Mouse (Mus musculus) heart, embryonic 16.5 days (tissue): ENCODE measurements at regions not wholly inside any gene's neighbourhood (a gene's known extent, or its start where the extent isn't known, plus 50 kb on each side); places are given as distances from the start of the nearest gene placed in this dataset.

Source experiments
- ATAC-seq: fragments of 200-750 bp; cut with Nextera tagmentation; replicated peaks from 2 replicates; pipeline ENCODE4 v1.8.0; 2017; ENCODE audit warnings: moderate number of reproducible peaks; ENCODE audit not compliant: insufficient read depth, low FRiP score; ENCODE audit errors: extremely low read depth
- H3K27ac ChIP-seq: fragments of 300-500 bp; sonication (generic); 2 replicates; pipeline ENCODE4 v1.5.1; 2014; ENCODE audit warnings: mild to moderate bottlenecking, low read length, control low read depth, moderate library complexity
- H3K27me3 ChIP-seq: fragments of 300-500 bp; sonication (generic); 2 replicates; pipeline ENCODE4 v1.6.1; 2014; ENCODE audit warnings: low read length, mixed read lengths; ENCODE audit not compliant: control insufficient read depth, insufficient read depth
- H3K36me3 ChIP-seq: fragments of 300-500 bp; sonication (generic); 2 replicates; pipeline ENCODE4 v1.6.1; 2014; ENCODE audit not compliant: control insufficient read depth, insufficient read depth
- H3K4me1 ChIP-seq: fragments of 300-500 bp; sonication (generic); 2 replicates; pipeline ENCODE4 v1.6.1; 2014; ENCODE audit warnings: low read length, mixed read lengths; ENCODE audit not compliant: control insufficient read depth, insufficient read depth
- H3K4me2 ChIP-seq: fragments of 300-500 bp; sonication (generic); 2 replicates; pipeline ENCODE4 v1.6.1; 2014; ENCODE audit warnings: low read depth, mild to moderate bottlenecking, control low read depth, low read length
- H3K4me3 ChIP-seq: fragments of 300-500 bp; sonication (generic); 2 replicates; pipeline ENCODE4 v1.5.1; 2014; ENCODE audit warnings: mild to moderate bottlenecking, control low read depth, low read length
- H3K9ac ChIP-seq: fragments of 300-500 bp; sonication (generic); 2 replicates; pipeline ENCODE4 v1.6.1; 2014; ENCODE audit warnings: low read length, control low read depth
- H3K9me3 ChIP-seq: fragments of 300-500 bp; sonication (generic); replicated peaks from 2 replicates; pipeline ENCODE4 v1.6.1; 2016; ENCODE audit warnings: low read length; ENCODE audit not compliant: control insufficient read depth
- WGBS: fragments of 180-500 bp; shearing (Covaris S2); extraction: QIAGEN DNeasy Blood & Tissue Kit; methylation state at CpG from one replicate; pipeline ENCODE4 v1.1.7; 2014; 5-methylcytosine and 5-hydroxymethylcytosine counted together

- no peak for ATAC-seq
- Histone ChIP-seq H3K36me3 (no peaks in the 10 kb centered on the region), H3K27ac (no peak overlapping the region), H3K27me3 (no peaks in the 10 kb centered on the region), H3K4me2 (no peak overlapping the region), H3K9me3 (no peaks in the 10 kb centered on the region), H3K4me1 (no peaks in the 10 kb centered on the region; the same call in 1 of the 2 replicates), H3K4me3 (no peak overlapping the region), H3K9ac (no peak overlapping the region)
- WGBS: 74% methylated on average over 4 of the region's 4 CpGs
Measured at GRCm38 (mm10) chr1:186363356-186363755, 246.2 kb upstream of the Lyplal1 start.

- 42% methylated on average over 15 of the region's 15 CpGs for WGBS
- no peak overlapping the region for H3K27ac ChIP-seq
Measured at GRCm38 (mm10) chr1:186358011-186358670, 241.0 kb upstream of the Lyplal1 start.

GRCm38 (mm10) chr1:186354742-186355141, 237.6 kb upstream of the Lyplal1 start:
- no peak overlapping the region for H3K27ac ChIP-seq
- H3K4me3 ChIP-seq: no peak overlapping the region
- no peak overlapping the region for H3K4me2 ChIP-seq
- H3K9ac ChIP-seq: no peak overlapping the region
- no peaks in the 10 kb centered on the region for H3K4me1 ChIP-seq
- H3K36me3 ChIP-seq: no peaks in the 10 kb centered on the region; the same call in 1 of the 2 replicates
- H3K9me3 ChIP-seq: peaks cover 2% of the 10 kb centered on the region; the same call in 1 of the 2 replicates
- WGBS: 59% methylated on average over 6 of the region's 6 CpGs
- ATAC-seq: no peak
- H3K27me3 ChIP-seq: no peaks in the 10 kb centered on the region

More at GRCm38 (mm10) chr1:186358011-186358670, 241.0 kb upstream of the Lyplal1 start:
- Histone ChIP-seq H3K9ac (no peak overlapping the region), H3K4me1 (no peaks in the 10 kb centered on the region; the same call in 1 of the 2 replicates), H3K9me3 (no peaks in the 10 kb centered on the region), H3K27me3 (no peaks in the 10 kb centered on the region), H3K36me3 (no peaks in the 10 kb centered on the region), H3K4me3 (no peak overlapping the region), H3K4me2 (no peak overlapping the region)
- ATAC-seq: peak; percentile 58

- H3K27ac ChIP-seq: no peak overlapping the region
- peaks cover 2% of the 10 kb centered on the region; the same call in 1 of the 2 replicates for H3K9me3 ChIP-seq
- H3K4me3 ChIP-seq: no peak overlapping the region
- no peak overlapping the region for H3K4me2 ChIP-seq
- H3K9ac ChIP-seq: no peak overlapping the region
- H3K36me3 ChIP-seq: no peaks in the 10 kb centered on the region; the same call in 1 of the 2 replicates
- H3K4me1 ChIP-seq: no peaks in the 10 kb centered on the region
- ATAC-seq: no peak
- H3K27me3 ChIP-seq: no peaks in the 10 kb centered on the region
Measured at GRCm38 (mm10) chr1:186354072-186354471, 237.0 kb upstream of the Lyplal1 start.

- H3K27me3 ChIP-seq: no peaks in the 10 kb centered on the region
- H3K4me1 ChIP-seq: peaks cover 4% of the 10 kb centered on the region
- no peak overlapping the region for H3K27ac ChIP-seq
- no peaks in the 10 kb centered on the region; the same call in 1 of the 2 replicates for H3K36me3 ChIP-seq
- no peak overlapping the region for H3K4me3 ChIP-seq
- no peak overlapping the region for H3K9ac ChIP-seq
- H3K9me3 ChIP-seq: peaks cover 2% of the 10 kb centered on the region; the same call in 1 of the 2 replicates
- 77% methylated on average over 4 of the region's 4 CpGs for WGBS
- no peak for ATAC-seq
- H3K4me2 ChIP-seq: no peak overlapping the region
Measured at GRCm38 (mm10) chr1:186350381-186350780, 233.3 kb upstream of the Lyplal1 start.

GRCm38 (mm10) chr1:186349966-186350365, 232.9 kb upstream of the Lyplal1 start:
- ATAC-seq: no peak
- Histone ChIP-seq H3K4me1 (peaks cover 4% of the 10 kb centered on the region), H3K4me2 (no peak overlapping the region), H3K9me3 (peaks cover 2% of the 10 kb centered on the region; the same call in 1 of the 2 replicates), H3K4me3 (no peak overlapping the region), H3K27me3 (no peaks in the 10 kb centered on the region), H3K27ac (no peak overlapping the region), H3K36me3 (no peaks in the 10 kb centered on the region; the same call in 1 of the 2 replicates), H3K9ac (no peak overlapping the region)
- WGBS: 86% methylated on average over 2 of the region's 2 CpGs

GRCm38 (mm10) chr1:186347413-186348147, 230.5 kb upstream of the Lyplal1 start:
- Histone ChIP-seq H3K36me3 (no peaks in the 10 kb centered on the region; the same call in 1 of the 2 replicates), H3K27ac (peak overlapping the region; percentile 66; the same call in 1 of the 2 replicates), H3K9ac (no peak overlapping the region), H3K4me2 (peak overlapping the region; percentile 1; the same call in 1 of the 2 replicates), H3K27me3 (no peaks in the 10 kb centered on the region), H3K4me3 (no peak overlapping the region), H3K4me1 (peaks cover 4% of the 10 kb centered on the region), H3K9me3 (0 out of 2 replicates have a peak, but pooled peaks cover under 1% of the 10 kb centered on the region)
- 43% methylated on average over 14 of the region's 14 CpGs for WGBS
- ATAC-seq: peak; percentile 85

GRCm38 (mm10) chr1:186345449-186345848, 228.3 kb upstream of the Lyplal1 start:
- Histone ChIP-seq H3K4me2 (no peak overlapping the region), H3K4me1 (peaks cover 4% of the 10 kb centered on the region), H3K27ac (no peak overlapping the region), H3K9ac (no peak overlapping the region), H3K4me3 (no peak overlapping the region), H3K9me3 (no peaks in the 10 kb centered on the region), H3K36me3 (no peaks in the 10 kb centered on the region), H3K27me3 (no peaks in the 10 kb centered on the region)
- ATAC-seq: no peak
- 77% methylated on average over 6 of the region's 6 CpGs for WGBS

GRCm38 (mm10) chr1:186342931-186343506, 225.9 kb upstream of the Lyplal1 start:
- Histone ChIP-seq H3K4me1 (peaks cover 4% of the 10 kb centered on the region), H3K4me2 (no peak overlapping the region), H3K4me3 (no peak overlapping the region), H3K9me3 (no peaks in the 10 kb centered on the region), H3K27ac (no peak overlapping the region), H3K27me3 (no peaks in the 10 kb centered on the region), H3K9ac (no peak overlapping the region), H3K36me3 (no peaks in the 10 kb centered on the region)
- 37% methylated on average over 2 of the region's 2 CpGs for WGBS
- ATAC-seq: no peak
